Mouse (Mus musculus) spleen, adult 2 months (tissue): ENCODE results near the gene Sf3b6. TPM values are rescaled to one million over a fixed set of nuclear protein-coding genes. Genes with fewer than 3 reads are reported as not detected.

Source experiments
- DNase-seq, 2 experiments: peaks; one replicate each; pipeline versions ENCODE4 v3.0.0 to v3.0.0-alpha.2; 2012 to 2021; ENCODE audit warnings: low spot score in 2 of 2, low read depth in 1 of 2
- H3K27ac ChIP-seq: fragments of 200-500 bp; 2 replicates; pipeline ENCODE4 v1.5.1; 2012; ENCODE audit warnings: low read length, inconsistent platforms; ENCODE audit not compliant: insufficient read depth
- H3K27me3 ChIP-seq: fragments of 200-500 bp; 2 replicates; pipeline ENCODE4 v1.6.1; 2012; ENCODE audit warnings: mild to moderate bottlenecking, moderate library complexity, low read length, inconsistent platforms; ENCODE audit not compliant: control insufficient read depth, insufficient read depth
- H3K36me3 ChIP-seq: fragments of 200-500 bp; 2 replicates; pipeline ENCODE4 v1.6.1; 2012; ENCODE audit warnings: mild to moderate bottlenecking, low read length, inconsistent platforms; ENCODE audit not compliant: control insufficient read depth, insufficient read depth
- H3K4me1 ChIP-seq: fragments of 200-500 bp; 2 replicates; pipeline ENCODE4 v1.6.1; 2011; ENCODE audit warnings: inconsistent platforms; ENCODE audit not compliant: control insufficient read depth, insufficient read depth, insufficient read length
- H3K4me3 ChIP-seq: fragments of 200-500 bp; 2 replicates; pipeline ENCODE4 v1.5.1; 2011; ENCODE audit warnings: mild to moderate bottlenecking, inconsistent platforms; ENCODE audit not compliant: insufficient read depth, insufficient read length; ENCODE audit errors: extremely low read depth
- CTCF ChIP-seq: fragments of 200-500 bp; IDR thresholded peaks from 2 replicates; pipeline ENCODE4 v1.5.1; 2011; ENCODE audit warnings: mild to moderate bottlenecking, inconsistent platforms; ENCODE audit not compliant: insufficient read depth, insufficient read length, insufficient replicate concordance; ENCODE audit errors: extremely low read depth
- POLR2A ChIP-seq: fragments of 200-500 bp; IDR thresholded peaks from 2 replicates; pipeline ENCODE4 v1.6.1; 2011; ENCODE audit warnings: low read depth, low read length, inconsistent platforms
- WGBS: fragments of 180-500 bp; shearing (Covaris S2); methylation state at CpG from one replicate; pipeline ENCODE4 v1.1.7; 2018; 5-methylcytosine and 5-hydroxymethylcytosine counted together
- polyA plus RNA-seq: library from polyadenylated mRNA; depleted of rRNA; stranded (reverse); fragments of >200 nt; gene quantifications from 2 replicates; pipeline ENCODE4 v1.2.3, GENCODE M21; 2012

Sf3b6 gene
- polyA plus RNA-seq, 1 experiment = 33.8 TPM

DNA sequence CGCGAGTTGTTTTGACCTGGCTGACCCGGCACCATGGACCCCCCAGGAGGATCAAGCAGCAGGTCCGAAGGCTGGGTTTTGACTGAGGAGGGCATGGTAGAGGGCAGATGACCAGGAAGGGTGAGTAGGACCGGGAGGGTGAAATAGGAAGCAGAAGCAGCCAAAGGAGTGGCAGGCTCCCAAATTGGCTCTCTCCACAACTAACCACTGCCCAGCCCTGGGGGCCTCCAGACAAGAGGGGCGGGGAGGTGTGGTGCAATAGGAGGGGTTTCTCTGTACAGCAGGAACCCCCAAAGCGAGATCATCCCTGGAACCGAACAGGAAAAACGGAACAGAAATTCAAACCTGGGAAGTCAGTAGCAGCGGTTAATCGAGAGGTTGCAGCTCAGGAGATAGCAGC is 23.4 kb downstream of the Sf3b6 start:
- Histone ChIP-seq H3K4me3 (peak overlapping the region; percentile 60), H3K36me3 (no peaks in the 10 kb centered on the region), H3K4me1 (peaks cover 6% of the 10 kb centered on the region), H3K27ac (no peak overlapping the region), H3K27me3 (peaks cover 6% of the 10 kb centered on the region)
- WGBS = 9% methylated on average over 11 of the region's 11 CpGs
- no peak for TF ChIP-seq POLR2A
- TF ChIP-seq CTCF = no peak
- no peak for DNase-seq

DNA sequence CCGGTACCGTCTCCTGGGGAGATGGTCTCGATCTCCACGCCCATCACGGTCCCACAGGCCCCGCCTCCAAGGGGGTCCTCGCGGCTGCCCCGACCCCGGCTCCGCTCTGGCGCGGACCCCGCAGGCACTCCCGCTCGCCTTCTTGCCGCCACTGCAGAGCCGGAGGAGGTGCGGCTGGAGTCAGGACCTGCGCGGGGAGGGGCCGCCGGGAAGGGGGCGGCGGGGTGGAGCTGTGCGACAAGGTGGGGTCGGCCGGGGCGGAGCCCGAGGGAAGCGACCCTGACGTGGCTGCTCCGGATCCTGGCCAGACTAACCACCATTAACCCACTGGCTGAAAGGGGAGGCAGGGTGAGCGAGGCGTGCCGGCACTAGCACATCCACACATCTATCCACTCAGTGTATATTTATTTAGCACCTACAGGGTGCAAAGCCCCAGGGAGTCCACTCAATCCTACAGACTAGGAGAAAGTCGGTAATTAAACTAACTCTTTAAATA is 24.1 kb downstream of the Sf3b6 start, which contains the start of gene Fkbp1b:
Gene Fkbp1b, minus strand, starts transcription at position 200 of the 496 bp plus-strand sequence.
- Histone ChIP-seq H3K4me1 (peaks cover 6% of the 10 kb centered on the region), H3K36me3 (no peaks in the 10 kb centered on the region), H3K27ac (no peak within 1 kb of the TSS), H3K4me3 (peak within 1 kb of the TSS; percentile 60), H3K27me3 (peaks cover 6% of the 10 kb centered on the region)
- no peak for DNase-seq
- no peak for TF ChIP-seq CTCF
- no peak for TF ChIP-seq POLR2A
- 2% methylated on average over 37 of the region's 37 CpGs for WGBS

DNA sequence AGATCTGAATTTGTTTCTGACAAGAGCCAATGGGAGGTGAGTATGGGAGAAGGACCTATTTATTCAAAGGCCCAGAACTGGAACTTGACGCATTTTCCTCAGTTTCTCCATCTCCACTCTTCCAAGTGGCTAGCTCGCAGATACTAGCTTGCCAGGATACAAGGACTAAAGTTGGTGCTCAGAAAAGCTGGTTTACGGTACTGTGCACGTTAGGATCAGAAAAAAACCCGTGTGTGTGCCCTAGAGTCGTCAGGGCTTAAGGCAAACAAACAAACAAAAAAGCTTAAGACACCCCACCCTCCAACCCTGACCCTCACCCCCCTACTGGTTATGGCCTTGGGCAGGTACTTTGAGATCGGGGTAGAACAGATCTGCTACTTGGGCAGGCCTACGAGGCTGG is 25.1 kb downstream of the Sf3b6 start:
- DNase-seq = no peak
- H3K4me3 ChIP-seq = no peak overlapping the region
- 94% methylated on average over 8 of the region's 8 CpGs for WGBS
- H3K36me3 ChIP-seq = no peaks in the 10 kb centered on the region
- H3K4me1 ChIP-seq = peaks cover 6% of the 10 kb centered on the region
- H3K27ac ChIP-seq = no peak overlapping the region
- peaks cover 6% of the 10 kb centered on the region for H3K27me3 ChIP-seq
- no peak for TF ChIP-seq CTCF
- no peak for TF ChIP-seq POLR2A

DNA sequence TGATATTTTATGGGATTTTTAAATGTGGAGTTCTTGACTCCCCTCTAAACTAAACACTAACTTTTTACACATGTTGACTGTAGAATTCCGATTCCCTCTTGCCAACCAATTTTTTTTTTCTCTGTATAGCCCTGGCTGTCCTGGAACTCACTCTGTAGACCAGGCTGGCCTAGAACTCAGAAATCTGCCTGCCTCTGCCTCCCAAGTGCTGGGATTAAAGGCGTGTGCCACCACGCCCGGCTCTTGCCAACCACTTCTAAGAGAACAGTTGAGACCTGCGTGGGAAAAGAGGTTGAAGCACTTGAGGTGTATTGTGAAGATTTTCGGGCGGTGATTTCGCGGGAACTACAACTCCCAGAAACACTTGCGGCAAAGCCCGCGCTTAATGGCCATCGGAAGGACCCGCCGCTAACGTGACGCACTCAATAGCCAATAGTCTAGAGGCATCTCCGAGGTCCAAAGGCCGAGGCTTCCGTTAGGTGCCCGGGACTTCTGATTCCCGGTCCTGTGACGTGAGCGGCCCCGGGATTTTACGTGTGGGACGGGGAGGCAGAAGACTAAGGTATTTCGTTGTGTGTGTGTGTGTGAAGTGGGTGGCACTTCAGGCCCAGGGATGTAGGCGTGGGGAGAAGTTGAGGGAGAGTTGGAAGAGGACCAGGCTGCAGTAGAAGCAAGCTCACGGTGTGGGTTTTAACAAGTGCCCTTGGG is 25.7 kb downstream of the Sf3b6 start, which contains the start of gene Wdcp:
Gene Wdcp, plus strand, starts transcription at position 414 of the 708 bp plus-strand sequence.
- peaks cover 6% of the 10 kb centered on the region for H3K27me3 ChIP-seq
- H3K4me3 ChIP-seq = peak within 1 kb of the TSS; percentile 88
- TF ChIP-seq POLR2A (no peak; the same call in 1 of the 2 replicates), CTCF (no peak)
- WGBS = 1% methylated on average over 30 of the region's 30 CpGs
- H3K27ac ChIP-seq = peak within 1 kb of the TSS; percentile 38; the same call in 1 of the 2 replicates
- DNase-seq = peak; percentile 65 to 85
- H3K4me1 ChIP-seq = peaks cover 6% of the 10 kb centered on the region
- no peaks in the 10 kb centered on the region for H3K36me3 ChIP-seq

DNA sequence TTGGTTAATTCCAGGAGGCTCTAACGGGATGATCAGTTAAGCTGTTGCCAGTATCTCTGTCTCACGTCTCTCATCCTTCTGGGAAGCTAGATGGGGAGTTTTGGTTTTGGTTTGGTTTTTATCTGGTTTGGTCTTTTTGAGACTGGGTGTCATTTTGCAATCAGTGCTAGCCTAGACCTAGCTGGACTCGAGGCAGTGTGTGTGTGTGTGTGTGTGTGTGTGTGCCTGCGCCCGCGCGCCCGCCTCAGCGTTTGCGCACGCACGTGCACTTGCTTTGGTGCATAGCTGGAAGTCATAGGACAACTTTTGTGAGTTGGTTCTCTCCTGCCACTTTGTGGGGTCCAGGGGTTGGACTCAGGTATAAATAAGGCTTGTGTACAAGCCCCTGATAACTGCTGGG is 26.4 kb downstream of the Sf3b6 start:
- H3K27ac ChIP-seq = no peak overlapping the region
- peaks cover 6% of the 10 kb centered on the region for H3K4me1 ChIP-seq
- peak overlapping the region; percentile 88 for H3K4me3 ChIP-seq
- TF ChIP-seq POLR2A = no peak
- TF ChIP-seq CTCF = no peak
- peaks cover 6% of the 10 kb centered on the region for H3K27me3 ChIP-seq
- no peaks in the 10 kb centered on the region for H3K36me3 ChIP-seq
- peak in 1 of 2 experiments; percentile 36 for DNase-seq
- WGBS = under 1% methylated on average over 12 of the region's 12 CpGs

DNA sequence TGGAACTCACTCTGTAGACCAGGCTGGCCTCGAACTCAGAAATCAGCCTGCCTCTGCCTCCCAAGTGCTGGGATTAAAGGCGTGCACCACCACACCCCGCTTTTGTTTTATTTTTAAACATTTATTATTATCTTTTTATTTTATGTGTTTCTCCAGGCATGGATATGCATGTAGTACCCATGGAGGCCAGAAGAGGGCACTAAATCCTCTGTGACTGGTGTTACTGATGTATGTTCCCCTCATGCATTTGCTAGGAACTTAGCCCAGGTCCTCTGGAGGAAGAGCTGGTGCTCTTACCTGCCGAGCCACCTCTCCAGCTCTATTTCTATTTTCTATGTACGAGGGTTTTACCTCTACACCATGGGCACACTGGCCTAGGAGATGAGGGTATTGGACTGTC is 38.8 kb downstream of the Sf3b6 start:
- WGBS = 93% methylated on average over 5 of the region's 5 CpGs
- no peaks in the 10 kb centered on the region for H3K4me1 ChIP-seq
- TF ChIP-seq POLR2A (no peak), CTCF (peak; percentile 8; the same call in 1 of the 2 replicates)
- H3K4me3 ChIP-seq = no peak overlapping the region
- DNase-seq = no peak
- H3K36me3 ChIP-seq = peaks cover 3% of the 10 kb centered on the region
- H3K27me3 ChIP-seq = no peaks in the 10 kb centered on the region
- H3K27ac ChIP-seq = no peak overlapping the region

DNA sequence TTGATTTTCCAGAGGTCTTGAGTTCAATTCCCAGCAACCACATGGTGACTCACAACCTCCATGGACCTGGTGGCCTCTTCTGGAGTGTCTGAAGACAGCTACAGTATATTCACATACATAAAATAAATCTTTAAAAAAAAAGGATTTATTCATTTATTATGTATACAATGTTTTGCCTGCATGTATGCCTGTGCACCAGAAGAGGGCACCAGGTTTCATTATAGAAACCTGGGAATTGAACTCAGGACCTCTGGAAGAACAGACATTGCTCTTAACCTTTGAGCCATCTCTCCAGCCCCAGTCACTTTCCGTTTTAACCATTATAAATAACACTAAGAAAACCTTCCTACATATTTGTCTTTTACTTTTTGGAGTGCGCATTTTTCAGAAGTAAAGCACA is 39.5 kb downstream of the Sf3b6 start:
- 94% methylated on average over 2 of the region's 2 CpGs for WGBS
- Histone ChIP-seq H3K4me3 (no peak overlapping the region), H3K36me3 (0 out of 2 replicates have a peak, but pooled peaks cover 1% of the 10 kb centered on the region), H3K4me1 (no peaks in the 10 kb centered on the region), H3K27ac (no peak overlapping the region), H3K27me3 (no peaks in the 10 kb centered on the region)
- DNase-seq = no peak
- TF ChIP-seq CTCF = no peak
- TF ChIP-seq POLR2A = no peak
